Mouse (Mus musculus) brain, embryonic 14.5 days (tissue): ENCODE data around the gene Dusp3.

Source experiments
- CTCF ChIP-seq: fragments of 200-500 bp; IDR thresholded peaks from 2 replicates; pipeline ENCODE4 v1.5.1; 2012; ENCODE audit warnings: inconsistent platforms, mild to moderate bottlenecking, moderate library complexity, borderline replicate concordance; ENCODE audit not compliant: insufficient read depth, insufficient read length; ENCODE audit errors: extremely low read depth
- POLR2A ChIP-seq: fragments of 200-500 bp; IDR thresholded peaks from 2 replicates; pipeline ENCODE4 v1.6.1; 2012; ENCODE audit warnings: mild to moderate bottlenecking, inconsistent platforms, borderline replicate concordance; ENCODE audit not compliant: poor library complexity, insufficient read depth, insufficient read length, severe bottlenecking; ENCODE audit errors: extremely low read depth

DNA sequence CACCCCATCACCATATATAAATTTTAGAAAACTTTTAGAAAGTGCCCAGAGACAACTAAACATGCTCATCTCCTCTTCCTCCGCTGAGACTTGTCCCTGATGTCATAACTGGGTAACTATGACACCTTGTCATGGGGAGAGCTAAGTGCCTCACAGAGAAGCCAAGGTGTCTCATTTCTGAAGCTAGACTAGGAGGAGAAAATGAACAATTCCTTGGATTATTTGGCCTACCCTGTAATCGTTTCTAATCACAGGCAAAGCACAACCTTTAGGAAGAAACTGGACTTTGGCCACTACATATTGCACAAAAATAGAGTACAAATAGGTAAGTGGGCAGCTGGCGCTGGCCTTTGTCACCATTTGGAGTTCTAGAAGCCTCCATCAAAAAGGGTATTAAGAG lies at the start of gene Dusp3:
- TF ChIP-seq CTCF (no peak), POLR2A (no peak)
